Mouse (Mus musculus): ENCODE measurements around the gene Rbx1. TPM values are rescaled to one million over a fixed set of nuclear protein-coding genes. Genes with fewer than 3 reads are reported as not detected.
"Not testable (repeated sequence)": the region's sequence is repeated elsewhere in the genome, so short reads cannot be mapped to it uniquely, and the experiment has no call there.

Gene Rbx1
- 512 and 656 TPM in 2 replicates for polyA plus RNA-seq (2014; fragmentation: Nextera tagmentation; extraction: Ambion mirVana)

GRCm38 (mm10) chr15:81465901-81466737, at the start of gene Rbx1:
Gene Rbx1, plus strand, starts transcription at chr15:81466296.
- WGBS = under 1% methylated on average over 62 of the region's 62 CpGs
- peaks cover 8% of the 10 kb centered on the region; the same call in 1 of the 2 replicates for H3K9me3 ChIP-seq (ENCODE audit: control insufficient read depth, low read length)
- peak within 1 kb of the TSS; percentile 61 for H3K4me3 ChIP-seq (ENCODE audit: low read length)

DNA sequence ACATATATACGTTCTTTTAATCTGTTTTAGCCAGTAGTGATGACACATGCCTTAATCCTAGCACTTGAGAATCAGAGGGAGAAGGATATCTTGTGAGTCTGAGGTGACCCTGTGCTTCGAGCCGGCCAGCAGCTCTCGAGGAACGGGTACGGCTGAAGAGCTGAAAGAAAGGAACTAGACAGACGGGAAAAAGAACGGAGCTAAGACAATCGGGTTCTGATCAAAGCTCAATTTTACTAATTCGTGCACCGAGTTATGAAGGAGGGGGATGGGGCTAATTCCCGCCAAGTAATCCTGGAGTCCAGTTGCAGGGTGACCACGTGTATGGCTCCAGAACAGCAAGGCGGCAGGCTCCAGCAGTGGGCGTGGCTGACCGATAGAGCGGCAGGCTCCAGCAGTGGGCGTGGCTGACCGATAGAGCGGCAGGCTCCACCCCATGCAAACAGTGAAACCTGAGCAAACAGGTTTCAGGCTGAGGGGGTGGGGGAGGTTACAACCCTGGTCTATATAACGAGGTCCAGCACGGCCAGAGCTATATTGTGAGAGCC, 49.3 kb upstream of the Rbx1 start:
- H3K9me3 ChIP-seq (ENCODE audit: control insufficient read depth, low read length); H3K4me1 ChIP-seq (ENCODE audit: control insufficient read depth, insufficient read depth, low read length); H3K36me3 ChIP-seq (ENCODE audit: control insufficient read depth, insufficient read depth, low read length); H3K27me3 ChIP-seq (ENCODE audit: control insufficient read depth, insufficient read depth, low read length); H3K27ac ChIP-seq (ENCODE audit: low read depth, low read length): not testable (repeated sequence)
- peak; percentile 95 for ATAC-seq (ENCODE audit: low FRiP score, low TSS enrichment)
- H3K4me3 ChIP-seq (ENCODE audit: low read length) = peak overlapping the region; percentile 20; the same call in 1 of the 2 replicates
- H3K4me2 ChIP-seq (replicated peaks; ENCODE audit: low read depth, low read length) = peak overlapping the region; percentile 43
- WGBS = 9% methylated on average over 22 of the region's 22 CpGs
- H3K9ac ChIP-seq (ENCODE audit: low read depth, low read length) = peak overlapping the region; percentile 32; the same call in 1 of the 2 replicates

More at GRCm38 (mm10) chr15:81465901-81466737, at the start of gene Rbx1:
- Histone ChIP-seq H3K27ac (ENCODE audit: low read depth, low read length) (peak within 1 kb of the TSS; percentile 91), H3K4me2 (replicated peaks; ENCODE audit: low read depth, low read length) (peak within 1 kb of the TSS; percentile 72), H3K36me3 (ENCODE audit: control insufficient read depth, insufficient read depth, low read length) (peaks cover 23% of the 10 kb centered on the region), H3K9ac (ENCODE audit: low read depth, low read length) (peak within 1 kb of the TSS; percentile 79), H3K27me3 (ENCODE audit: control insufficient read depth, insufficient read depth, low read length) (no peaks in the 10 kb centered on the region), H3K4me1 (ENCODE audit: control insufficient read depth, insufficient read depth, low read length) (peaks cover 10% of the 10 kb centered on the region; the same call in 1 of the 2 replicates)
- peak; percentile 98 for ATAC-seq (ENCODE audit: low FRiP score, low TSS enrichment)

- WGBS = 88% methylated on average over 4 of the region's 4 CpGs
- Histone ChIP-seq H3K36me3 (ENCODE audit: control insufficient read depth, insufficient read depth, low read length) (no peaks in the 10 kb centered on the region; the same call in 1 of the 2 replicates), H3K4me3 (ENCODE audit: low read length) (no peak overlapping the region), H3K27ac (ENCODE audit: low read depth, low read length) (no peak overlapping the region), H3K9me3 (ENCODE audit: control insufficient read depth, low read length) (no peaks in the 10 kb centered on the region), H3K4me1 (ENCODE audit: control insufficient read depth, insufficient read depth, low read length) (0 out of 2 replicates have a peak, but pooled peaks cover 3% of the 10 kb centered on the region), H3K4me2 (replicated peaks; ENCODE audit: low read depth, low read length) (no peak overlapping the region), H3K9ac (ENCODE audit: low read depth, low read length) (no peak overlapping the region), H3K27me3 (ENCODE audit: control insufficient read depth, insufficient read depth, low read length) (no peaks in the 10 kb centered on the region)
- ATAC-seq (ENCODE audit: low FRiP score, low TSS enrichment) = no peak
These were observed 48.0 kb upstream of the Rbx1 start for GRCm38 (mm10) chr15:81418065-81418464.

GRCm38 (mm10) chr15:81421454-81421853, 44.6 kb upstream of the Rbx1 start:
- Histone ChIP-seq H3K27ac (ENCODE audit: low read depth, low read length) (no peak overlapping the region), H3K27me3 (ENCODE audit: control insufficient read depth, insufficient read depth, low read length) (no peaks in the 10 kb centered on the region), H3K4me1 (ENCODE audit: control insufficient read depth, insufficient read depth, low read length) (0 out of 2 replicates have a peak, but pooled peaks cover 3% of the 10 kb centered on the region), H3K4me3 (ENCODE audit: low read length) (no peak overlapping the region), H3K4me2 (replicated peaks; ENCODE audit: low read depth, low read length) (no peak overlapping the region), H3K36me3 (ENCODE audit: control insufficient read depth, insufficient read depth, low read length) (no peaks in the 10 kb centered on the region; the same call in 1 of the 2 replicates), H3K9ac (ENCODE audit: low read depth, low read length) (no peak overlapping the region), H3K9me3 (ENCODE audit: control insufficient read depth, low read length) (no peaks in the 10 kb centered on the region)
- no peak for ATAC-seq (ENCODE audit: low FRiP score, low TSS enrichment)
- WGBS = 41% methylated on average over 1 of the region's 1 CpGs

GRCm38 (mm10) chr15:81422156-81422681, 43.9 kb upstream of the Rbx1 start:
- WGBS = 78% methylated on average over 7 of the region's 7 CpGs
- Histone ChIP-seq H3K9ac (ENCODE audit: low read depth, low read length) (no peak overlapping the region), H3K4me1 (ENCODE audit: control insufficient read depth, insufficient read depth, low read length) (no peaks in the 10 kb centered on the region), H3K27ac (ENCODE audit: low read depth, low read length) (peak overlapping the region; percentile 45; the same call in 1 of the 2 replicates), H3K36me3 (ENCODE audit: control insufficient read depth, insufficient read depth, low read length) (peaks cover 1% of the 10 kb centered on the region), H3K4me3 (ENCODE audit: low read length) (no peak overlapping the region), H3K4me2 (replicated peaks; ENCODE audit: low read depth, low read length) (no peak overlapping the region), H3K27me3 (ENCODE audit: control insufficient read depth, insufficient read depth, low read length) (no peaks in the 10 kb centered on the region), H3K9me3 (ENCODE audit: control insufficient read depth, low read length) (no peaks in the 10 kb centered on the region)
- ATAC-seq (ENCODE audit: low FRiP score, low TSS enrichment) = no peak

- Histone ChIP-seq H3K4me1 (ENCODE audit: control insufficient read depth, insufficient read depth, low read length) (no peaks in the 10 kb centered on the region), H3K36me3 (ENCODE audit: control insufficient read depth, insufficient read depth, low read length) (peaks cover 13% of the 10 kb centered on the region), H3K27me3 (ENCODE audit: control insufficient read depth, insufficient read depth, low read length) (no peaks in the 10 kb centered on the region), H3K9me3 (ENCODE audit: control insufficient read depth, low read length) (no peaks in the 10 kb centered on the region), H3K27ac (ENCODE audit: low read depth, low read length) (no peak overlapping the region), H3K4me2 (replicated peaks; ENCODE audit: low read depth, low read length) (no peak overlapping the region), H3K4me3 (ENCODE audit: low read length) (no peak overlapping the region), H3K9ac (ENCODE audit: low read depth, low read length) (no peak overlapping the region)
- no peak for ATAC-seq (ENCODE audit: low FRiP score, low TSS enrichment)
- 87% methylated on average over 3 of the region's 3 CpGs for WGBS
These were observed 40.8 kb upstream of the Rbx1 start for GRCm38 (mm10) chr15:81425311-81425710.

GRCm38 (mm10) chr15:81427947-81428346, 38.1 kb upstream of the Rbx1 start:
- Histone ChIP-seq H3K9ac (ENCODE audit: low read depth, low read length) (no peak overlapping the region), H3K4me2 (replicated peaks; ENCODE audit: low read depth, low read length) (no peak overlapping the region), H3K27ac (ENCODE audit: low read depth, low read length) (no peak overlapping the region), H3K27me3 (ENCODE audit: control insufficient read depth, insufficient read depth, low read length) (no peaks in the 10 kb centered on the region), H3K4me3 (ENCODE audit: low read length) (no peak overlapping the region), H3K4me1 (ENCODE audit: control insufficient read depth, insufficient read depth, low read length) (no peaks in the 10 kb centered on the region), H3K36me3 (ENCODE audit: control insufficient read depth, insufficient read depth, low read length) (peaks cover 26% of the 10 kb centered on the region), H3K9me3 (ENCODE audit: control insufficient read depth, low read length) (no peaks in the 10 kb centered on the region)
- no peak for ATAC-seq (ENCODE audit: low FRiP score, low TSS enrichment)
- WGBS = 93% methylated on average over 2 of the region's 2 CpGs

DNA sequence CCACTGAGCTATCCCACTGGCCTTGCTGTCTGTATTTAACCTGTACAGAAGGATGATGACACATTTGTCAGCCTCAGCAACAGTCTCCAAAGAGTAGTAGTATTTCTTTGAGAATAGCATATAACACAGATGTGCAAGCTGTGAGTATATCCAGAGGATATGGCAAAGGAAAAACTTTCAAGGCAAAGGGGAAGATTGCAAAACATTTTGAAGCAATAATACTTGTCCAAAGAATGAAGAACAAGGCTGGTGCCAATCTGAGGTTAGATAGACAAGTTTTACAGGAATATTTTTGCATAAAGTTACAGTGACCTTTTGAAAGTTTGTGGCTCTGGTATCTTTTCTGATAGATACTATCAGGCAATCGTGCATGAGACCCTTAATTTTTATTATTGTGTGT, 34.9 kb upstream of the Rbx1 start:
- no peak overlapping the region for H3K9ac ChIP-seq (ENCODE audit: low read depth, low read length)
- H3K4me3 ChIP-seq (ENCODE audit: low read length) = no peak overlapping the region
- no peak overlapping the region for H3K27ac ChIP-seq (ENCODE audit: low read depth, low read length)
- no peaks in the 10 kb centered on the region for H3K9me3 ChIP-seq (ENCODE audit: control insufficient read depth, low read length)
- no peak for ATAC-seq (ENCODE audit: low FRiP score, low TSS enrichment)
- no peaks in the 10 kb centered on the region for H3K4me1 ChIP-seq (ENCODE audit: control insufficient read depth, insufficient read depth, low read length)
- H3K27me3 ChIP-seq (ENCODE audit: control insufficient read depth, insufficient read depth, low read length) = no peaks in the 10 kb centered on the region
- WGBS = 53% methylated on average over 1 of the region's 1 CpGs
- H3K4me2 ChIP-seq (replicated peaks; ENCODE audit: low read depth, low read length) = no peak overlapping the region
- H3K36me3 ChIP-seq (ENCODE audit: control insufficient read depth, insufficient read depth, low read length) = peaks cover 26% of the 10 kb centered on the region

GRCm38 (mm10) chr15:81438345-81438744, 27.8 kb upstream of the Rbx1 start:
- peaks cover 18% of the 10 kb centered on the region; the same call in 1 of the 2 replicates for H3K36me3 ChIP-seq (ENCODE audit: control insufficient read depth, insufficient read depth, low read length)
- no peak for ATAC-seq (ENCODE audit: low FRiP score, low TSS enrichment)
- no peaks in the 10 kb centered on the region for H3K27me3 ChIP-seq (ENCODE audit: control insufficient read depth, insufficient read depth, low read length)
- H3K4me1 ChIP-seq (ENCODE audit: control insufficient read depth, insufficient read depth, low read length) = no peaks in the 10 kb centered on the region
- no peak overlapping the region for H3K27ac ChIP-seq (ENCODE audit: low read depth, low read length)
- H3K4me3 ChIP-seq (ENCODE audit: low read length) = no peak overlapping the region
- H3K9ac ChIP-seq (ENCODE audit: low read depth, low read length) = no peak overlapping the region
- no peaks in the 10 kb centered on the region for H3K9me3 ChIP-seq (ENCODE audit: control insufficient read depth, low read length)
- H3K4me2 ChIP-seq (replicated peaks; ENCODE audit: low read depth, low read length) = no peak overlapping the region
- 97% methylated on average over 1 of the region's 1 CpGs for WGBS

Measured in kidney, embryonic 14.5 days (tissue).